Mouse (Mus musculus): ENCODE results near the gene Cdkn1c.

The Cdkn1c gene

DNA sequence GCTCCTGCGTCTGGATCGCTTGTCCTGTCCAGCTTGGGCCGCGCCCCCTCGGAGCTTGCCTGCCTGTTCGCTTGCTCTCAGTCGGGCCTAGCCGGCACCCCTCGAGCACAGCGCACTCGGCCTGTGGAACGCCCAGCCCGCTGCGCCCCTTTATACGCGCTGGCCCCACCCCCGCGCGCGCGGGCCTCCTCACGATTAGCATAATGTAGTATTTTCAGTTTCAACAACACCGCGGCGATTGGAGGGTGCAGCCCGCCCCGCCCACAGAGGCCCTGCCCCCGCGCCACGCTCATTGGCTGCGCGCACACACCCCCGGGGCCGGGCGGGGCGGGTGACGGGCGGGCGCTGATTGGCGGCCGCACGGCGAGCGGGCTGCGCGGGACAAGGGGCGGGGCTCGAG is at the start of gene Cdkn1c:
Cdkn1c (minus strand) TSS at position 177 of the 400 bp plus-strand sequence.
- DNase-seq (ENCODE audit: extremely low spot score, low spot score): peak; percentile 91

DNA sequence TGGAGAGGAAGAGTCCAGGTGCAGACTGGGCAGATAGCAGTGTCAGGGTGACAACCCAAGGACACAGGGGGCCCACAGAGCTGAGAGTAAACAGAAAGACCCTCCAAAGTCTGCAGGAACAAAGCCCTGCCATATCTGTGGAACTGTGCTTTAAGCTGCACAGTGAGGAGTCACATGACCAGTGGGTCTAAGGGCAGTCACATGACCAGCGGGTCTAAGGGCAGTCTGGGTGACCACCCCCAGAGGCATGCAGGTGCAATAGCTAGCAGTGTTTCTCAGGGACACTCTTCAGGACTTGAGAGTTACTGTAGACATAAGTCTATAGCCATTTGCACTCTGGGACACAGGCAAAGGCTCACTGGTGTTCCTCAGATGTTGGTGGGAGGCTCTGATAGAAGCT is 48.7 kb upstream of the Cdkn1c start:
- DNase-seq (ENCODE audit: extremely low spot score, low spot score): no peak

DNA sequence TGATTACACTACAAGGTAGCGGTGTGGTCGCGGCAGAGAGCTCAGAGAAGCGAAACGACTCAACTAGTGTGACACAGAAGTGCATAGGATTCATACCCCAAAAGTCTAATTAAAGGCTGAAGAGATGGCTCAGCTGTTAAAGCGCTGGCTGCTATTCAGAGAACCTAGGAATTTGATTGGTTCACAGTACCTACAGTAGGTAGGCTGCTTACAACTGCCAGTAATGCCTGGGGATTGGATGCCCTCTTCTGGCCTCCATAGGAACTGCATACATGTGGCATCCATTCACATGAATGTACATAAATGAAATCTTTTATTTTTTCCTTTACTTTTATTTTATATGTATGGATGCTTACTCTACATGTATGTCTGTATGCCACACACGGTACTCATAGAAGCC is 45.8 kb upstream of the Cdkn1c start:
- peak; percentile 44 for DNase-seq (ENCODE audit: extremely low spot score, low spot score)

DNA sequence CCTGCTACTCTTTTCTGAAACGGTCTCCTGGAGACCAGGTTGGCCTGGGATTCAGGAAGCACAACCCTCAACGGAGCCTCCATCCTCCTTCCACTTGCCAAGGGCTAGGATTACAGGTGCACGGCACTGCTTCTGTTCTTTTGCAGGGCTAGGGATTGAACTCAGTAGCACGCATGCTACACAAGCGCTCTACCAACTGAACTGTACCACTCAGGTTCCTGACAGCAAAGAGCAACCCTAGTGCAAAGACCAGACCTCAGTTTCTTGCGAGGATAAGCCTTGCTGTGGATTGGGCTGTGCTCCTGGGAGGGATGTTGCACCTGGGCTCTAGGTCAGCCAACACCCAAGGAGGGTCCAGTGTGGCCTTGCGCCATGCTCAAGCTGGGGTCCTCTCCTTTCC is 45.4 kb upstream of the Cdkn1c start:
- no peak for DNase-seq (ENCODE audit: extremely low spot score, low spot score)

DNA sequence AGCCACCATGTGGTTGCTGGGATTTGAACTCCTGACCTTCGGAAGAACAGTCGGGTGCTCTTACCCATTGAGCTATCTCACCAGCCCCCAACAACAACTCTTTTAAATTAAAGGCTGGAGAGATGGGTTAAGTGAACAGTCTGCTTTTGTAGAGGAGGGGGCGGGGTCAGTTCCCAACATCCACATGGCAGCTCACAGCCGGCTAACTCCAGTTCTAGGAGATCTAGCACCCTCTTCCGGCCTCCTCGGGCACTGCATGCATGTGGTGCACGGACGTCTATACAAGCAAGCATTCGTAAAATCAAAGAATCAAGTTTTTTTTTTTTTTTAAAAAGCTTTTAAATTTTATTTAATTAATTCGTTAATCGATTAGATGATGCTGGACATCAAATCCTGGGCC is 45.0 kb upstream of the Cdkn1c start:
- peak; percentile 73 for DNase-seq (ENCODE audit: extremely low spot score, low spot score)

DNA sequence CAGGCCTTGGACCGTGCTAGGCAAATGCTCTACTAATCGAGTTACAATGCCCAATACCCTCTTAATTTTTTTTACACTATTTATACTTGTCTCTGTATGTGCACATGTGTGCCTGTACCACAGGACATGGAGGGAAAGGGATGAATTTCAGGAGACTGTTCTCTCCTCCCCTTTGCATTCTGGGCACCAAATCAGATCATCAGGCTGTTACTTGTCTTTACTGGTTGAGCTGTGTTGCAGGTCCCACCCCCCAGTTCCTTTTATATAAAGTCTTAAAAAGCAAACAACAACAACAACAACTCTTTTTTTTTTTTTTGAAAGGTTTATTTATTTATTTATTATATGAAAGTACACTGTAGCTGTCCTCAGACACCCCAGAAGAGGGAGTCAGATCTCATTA is 44.6 kb upstream of the Cdkn1c start:
- DNase-seq (ENCODE audit: extremely low spot score, low spot score): no peak

DNA sequence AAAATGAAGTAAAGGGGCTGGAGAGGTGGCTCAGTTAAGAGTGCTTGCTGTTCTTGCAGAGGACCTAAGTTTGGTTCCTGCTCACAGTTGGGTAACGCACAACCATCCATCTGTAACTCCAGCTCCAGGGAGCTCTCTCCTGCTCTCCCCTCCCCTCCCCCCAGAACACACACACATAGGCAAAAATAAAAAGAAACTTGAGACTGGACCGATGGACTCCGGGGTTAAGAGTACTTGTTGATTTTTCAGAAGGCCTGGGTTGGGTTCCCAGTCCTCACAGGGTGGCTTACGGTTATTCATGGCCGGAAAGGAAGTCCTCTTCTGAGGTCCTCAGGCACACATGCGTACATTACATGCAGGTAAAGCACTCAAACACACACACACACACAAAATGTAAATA is 43.1 kb upstream of the Cdkn1c start:
- DNase-seq (ENCODE audit: extremely low spot score, low spot score): no peak

DNA sequence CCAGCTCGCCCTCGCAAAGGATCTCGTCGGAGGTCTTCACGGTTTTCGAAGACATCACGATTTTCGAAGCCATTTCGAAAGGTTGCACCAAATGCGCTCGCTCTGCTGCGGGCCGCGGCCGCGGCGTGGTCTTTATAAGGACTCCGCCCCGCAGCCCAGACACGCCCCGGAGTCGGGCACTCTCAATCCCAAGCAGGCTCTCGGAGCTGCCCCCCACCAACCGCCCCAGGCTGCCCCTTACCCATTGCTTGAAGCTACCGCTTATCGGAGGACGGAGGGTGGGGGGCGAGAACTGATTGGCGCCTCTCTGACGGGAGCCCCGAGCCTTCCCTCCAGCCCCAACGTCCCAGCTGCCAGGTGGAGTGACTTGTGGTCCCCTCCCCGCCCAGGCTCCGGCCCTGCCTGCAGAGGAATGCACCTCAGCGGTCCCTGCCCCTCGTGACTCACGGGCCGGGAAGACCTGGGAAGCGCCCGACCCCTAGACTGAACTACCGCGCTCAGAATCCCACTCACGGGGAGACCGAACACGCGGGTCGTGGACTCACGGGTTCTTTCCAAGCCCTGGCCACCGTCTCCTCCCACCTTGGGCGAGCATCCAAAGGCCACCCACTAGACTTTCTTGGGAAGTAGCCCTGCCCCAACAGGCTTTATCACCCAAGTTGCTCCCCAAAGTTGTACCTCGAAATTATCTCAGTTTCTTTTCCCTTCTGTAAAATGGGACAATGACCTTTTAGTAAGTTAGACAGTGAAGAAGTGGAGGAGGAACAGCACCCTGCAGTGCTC is 41.8 kb upstream of the Cdkn1c start, which contains the start of gene Phlda2:
Phlda2 (minus strand) TSS at position 733 of the 783 bp plus-strand sequence.
- DNase-seq (ENCODE audit: extremely low spot score, low spot score): no peak

DNA sequence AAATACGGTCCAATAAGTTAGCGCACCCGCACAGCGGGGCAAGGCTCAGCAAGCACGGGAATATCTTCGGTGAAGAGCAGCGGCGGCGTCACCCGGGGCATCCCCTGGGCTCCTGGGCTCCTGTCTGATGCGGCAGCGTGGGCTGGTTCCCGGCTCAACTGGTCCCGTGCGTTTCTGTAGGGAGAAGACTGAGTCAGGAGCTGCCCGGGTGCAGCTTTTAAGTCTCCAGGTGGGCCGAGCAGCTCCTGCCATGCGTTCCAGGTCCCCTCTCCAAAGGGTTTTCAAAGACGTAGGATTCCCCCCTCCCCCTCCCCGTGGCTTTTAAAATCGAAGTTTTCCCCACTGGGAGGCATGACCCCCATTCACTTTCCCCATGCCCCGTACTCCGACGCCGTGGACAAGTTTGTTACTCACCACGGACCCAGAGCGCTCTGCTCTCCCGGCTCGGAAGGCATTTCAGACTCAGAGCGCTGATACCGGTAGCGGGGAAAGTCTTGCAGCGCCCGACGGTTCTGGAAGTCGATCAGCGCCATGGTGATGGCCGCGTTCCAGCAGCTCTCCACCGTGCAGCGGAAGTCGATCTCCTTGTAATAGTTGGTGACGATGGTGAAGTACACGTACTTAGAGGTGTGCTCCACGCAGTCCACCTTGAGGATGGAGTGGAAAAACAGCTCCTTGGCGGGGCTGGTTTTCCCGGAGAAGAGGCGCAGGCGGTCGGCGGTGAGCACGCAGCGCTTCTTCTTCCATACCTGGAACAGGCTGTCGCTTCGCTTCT is 41.0 kb upstream of the Cdkn1c start:
- DNase-seq (ENCODE audit: extremely low spot score, low spot score): peak; percentile 62

DNA sequence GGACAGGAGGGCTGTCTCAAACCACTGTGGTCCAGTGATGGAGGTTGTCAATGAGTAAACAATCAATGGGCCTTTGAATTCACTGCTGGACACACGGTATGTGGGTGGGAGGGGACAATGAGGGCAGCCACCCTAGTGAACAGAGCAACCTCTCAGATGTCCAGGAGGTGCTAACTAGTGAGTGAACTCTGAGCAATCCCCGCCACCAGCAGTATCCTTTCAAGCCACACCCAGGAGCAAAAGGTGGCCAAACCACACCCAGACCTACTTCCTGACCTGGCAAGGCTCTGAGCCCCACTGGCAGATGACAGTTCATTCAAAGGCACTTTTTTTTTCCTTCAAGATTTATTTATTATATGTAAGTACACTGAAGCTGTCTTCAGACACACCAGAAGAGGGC is 40.1 kb upstream of the Cdkn1c start:
- no peak for DNase-seq (ENCODE audit: extremely low spot score, low spot score)

DNA sequence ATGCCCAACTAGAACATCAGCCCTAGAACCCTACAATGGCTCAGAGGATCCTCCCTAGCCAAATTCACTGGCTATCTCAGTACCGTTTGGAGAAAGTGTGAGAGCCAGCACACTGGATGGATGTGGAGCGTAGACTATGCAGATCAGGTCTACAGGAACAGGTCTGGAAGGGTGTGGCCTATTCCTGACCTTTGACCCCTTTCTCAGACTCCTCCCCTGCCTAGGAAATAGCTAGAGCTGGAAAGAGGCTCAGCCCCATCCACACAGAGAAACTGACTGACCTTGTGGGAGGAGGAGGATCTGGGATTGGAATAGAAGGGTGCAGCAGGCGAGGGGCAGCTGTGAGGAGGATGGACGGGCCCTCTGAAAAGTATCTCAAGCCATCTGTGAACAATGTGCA is 37.7 kb upstream of the Cdkn1c start:
- no peak for DNase-seq (ENCODE audit: extremely low spot score, low spot score)

DNA sequence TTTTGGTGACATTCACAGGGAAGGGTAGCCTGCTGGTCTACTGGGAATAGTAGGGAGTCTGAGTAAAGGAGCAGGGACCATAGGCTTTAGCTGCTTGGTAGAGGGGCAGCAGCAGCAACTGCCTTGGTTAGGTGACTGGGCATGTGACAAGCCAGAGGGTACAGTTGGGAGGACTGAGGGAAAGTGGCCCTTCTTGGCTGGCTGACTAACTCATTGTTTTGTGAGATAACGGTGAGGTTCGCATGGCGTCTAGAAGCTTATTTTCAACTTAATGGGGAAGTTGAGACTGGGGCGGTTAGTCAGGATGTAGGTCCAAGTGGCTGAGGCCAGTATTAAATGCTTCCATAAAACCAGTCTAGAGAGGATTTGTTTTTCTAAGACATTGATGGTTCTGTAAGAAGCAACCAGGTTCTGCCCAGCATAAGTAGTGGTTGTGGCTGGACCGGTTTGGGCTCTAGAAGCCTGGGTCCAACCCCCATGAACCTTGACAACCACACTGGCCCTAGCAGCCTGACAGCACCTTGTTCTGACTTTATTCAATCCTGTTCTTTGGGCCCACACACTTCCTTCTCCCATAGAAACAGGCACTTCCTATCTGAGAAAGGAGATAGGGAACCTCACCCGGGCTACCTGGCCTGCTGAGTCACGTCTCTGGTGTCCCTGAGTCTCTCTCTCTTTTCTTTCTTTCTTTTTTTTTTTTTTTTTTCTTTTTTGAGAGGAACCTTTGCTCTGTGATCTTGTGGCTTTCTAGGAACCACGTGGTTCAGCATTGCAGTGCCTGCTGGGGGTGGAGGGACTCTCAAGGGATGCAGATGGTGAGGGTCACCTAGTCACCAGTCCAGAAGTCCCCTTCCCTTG is 34.5 kb upstream of the Cdkn1c start:
- DNase-seq (ENCODE audit: extremely low spot score, low spot score): no peak

DNA sequence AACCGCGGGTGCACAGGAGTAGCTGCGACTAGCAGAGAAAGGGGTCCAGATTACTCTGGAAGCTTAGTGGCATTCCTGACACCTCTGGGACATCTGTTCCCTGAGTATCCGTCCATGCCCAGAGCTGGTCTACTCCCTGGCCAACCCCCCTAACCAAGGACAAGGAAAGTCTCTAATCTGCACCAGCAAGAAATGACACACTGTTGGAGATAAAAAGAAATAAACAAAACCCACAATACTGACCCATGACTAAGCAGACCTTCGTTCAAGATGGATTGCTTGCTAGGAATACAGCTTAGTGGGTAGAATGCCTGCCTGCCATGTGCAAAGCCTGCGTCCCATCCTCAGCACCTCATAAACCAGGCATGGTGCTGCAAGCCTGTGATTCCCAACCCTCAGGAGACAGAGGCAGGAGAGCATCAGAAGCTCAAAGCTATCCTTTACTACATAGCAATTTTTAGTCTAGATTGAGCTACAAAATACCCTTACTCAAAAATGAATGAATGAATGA is 32.8 kb upstream of the Cdkn1c start:
- DNase-seq (ENCODE audit: extremely low spot score, low spot score): no peak

DNA sequence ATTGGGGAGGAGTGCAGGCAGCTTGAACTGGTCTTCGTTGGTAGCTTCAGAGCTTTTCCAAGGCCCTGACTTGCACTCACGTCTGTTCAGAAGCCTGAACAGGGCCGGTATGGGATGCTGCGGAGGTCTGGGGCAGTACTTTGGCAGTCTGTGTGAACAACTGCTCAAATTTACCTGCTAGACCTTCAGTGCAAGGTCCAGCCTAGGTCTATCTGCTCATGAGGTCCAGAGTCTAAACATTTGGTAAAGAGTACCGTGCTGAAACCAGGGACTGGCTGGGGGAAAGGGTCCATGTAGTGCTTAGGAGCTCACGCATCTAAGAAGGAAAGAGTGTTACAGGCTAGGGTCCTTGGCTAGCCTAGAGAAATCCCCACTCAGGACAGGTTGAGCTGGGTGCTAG is 28.9 kb upstream of the Cdkn1c start:
- no peak for DNase-seq (ENCODE audit: extremely low spot score, low spot score)

DNA sequence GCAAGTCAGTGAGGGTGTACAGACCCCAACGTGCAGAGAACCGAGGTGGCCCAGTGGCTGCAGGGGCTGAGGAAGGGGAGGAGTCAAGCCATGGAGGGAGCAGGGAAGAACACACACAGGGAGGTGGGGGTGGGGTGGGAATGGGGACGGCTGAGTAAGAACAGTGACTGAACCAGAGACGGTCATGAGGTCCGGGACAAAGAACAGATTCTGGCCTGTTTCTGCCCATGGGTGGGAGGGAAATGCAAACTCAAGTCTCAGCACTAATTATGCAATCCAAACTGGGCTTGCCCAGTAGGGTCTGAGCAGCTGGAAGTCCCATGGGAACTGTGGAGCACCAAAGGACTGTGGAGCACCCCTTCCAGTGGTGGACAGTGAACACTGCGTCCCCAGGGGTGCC is 21.7 kb upstream of the Cdkn1c start:
- no peak for DNase-seq (ENCODE audit: extremely low spot score, low spot score)

DNA sequence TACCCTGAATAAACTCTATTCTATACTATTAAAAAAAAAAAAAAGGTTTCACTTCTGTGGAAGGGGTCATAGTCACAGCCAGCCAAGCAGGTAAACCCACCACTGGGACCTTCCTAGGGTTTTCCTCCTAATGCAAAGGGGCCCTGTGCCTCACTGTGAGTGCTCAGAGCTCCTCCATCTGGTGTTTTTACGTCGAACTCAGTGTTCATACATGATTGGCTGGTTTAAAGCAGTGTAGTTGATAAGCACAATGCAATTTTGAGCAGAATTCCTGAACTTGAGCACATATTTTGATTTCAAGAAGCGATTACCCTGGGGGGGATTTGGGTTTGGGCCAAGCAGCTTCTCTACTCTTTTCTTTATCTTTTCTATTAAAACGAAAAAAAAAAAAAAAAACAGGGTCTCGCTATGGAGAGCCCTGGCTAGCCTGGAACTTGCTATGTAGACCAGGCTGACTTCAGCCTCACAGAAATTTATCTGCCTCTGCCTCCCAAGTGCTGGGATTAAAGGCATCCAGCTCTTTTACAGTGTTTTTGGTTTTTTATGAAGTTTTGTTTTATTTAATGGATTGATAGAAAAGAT is 21.0 kb upstream of the Cdkn1c start:
- DNase-seq (ENCODE audit: extremely low spot score, low spot score): no peak

DNA sequence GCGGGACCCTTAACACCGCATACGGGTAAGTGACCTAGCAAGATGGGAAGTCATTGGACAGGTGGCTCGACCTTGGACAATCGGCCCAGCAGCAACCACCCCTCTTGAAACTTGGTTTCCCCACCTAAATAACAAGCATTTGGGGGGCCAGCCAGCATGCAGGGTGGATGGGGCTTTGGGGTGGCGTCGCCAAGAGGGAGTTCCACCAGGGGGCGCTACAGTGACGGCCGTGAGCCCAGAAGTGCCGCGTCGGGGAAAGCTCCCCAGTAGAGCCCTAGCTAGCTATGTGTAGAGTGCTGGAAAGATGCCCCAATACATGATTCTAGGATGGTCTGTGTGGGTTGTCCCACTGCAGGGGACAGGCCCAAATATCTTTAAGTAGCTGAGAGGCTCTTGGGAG is 19.6 kb upstream of the Cdkn1c start:
- peak; percentile 53 for DNase-seq (ENCODE audit: extremely low spot score, low spot score)

DNA sequence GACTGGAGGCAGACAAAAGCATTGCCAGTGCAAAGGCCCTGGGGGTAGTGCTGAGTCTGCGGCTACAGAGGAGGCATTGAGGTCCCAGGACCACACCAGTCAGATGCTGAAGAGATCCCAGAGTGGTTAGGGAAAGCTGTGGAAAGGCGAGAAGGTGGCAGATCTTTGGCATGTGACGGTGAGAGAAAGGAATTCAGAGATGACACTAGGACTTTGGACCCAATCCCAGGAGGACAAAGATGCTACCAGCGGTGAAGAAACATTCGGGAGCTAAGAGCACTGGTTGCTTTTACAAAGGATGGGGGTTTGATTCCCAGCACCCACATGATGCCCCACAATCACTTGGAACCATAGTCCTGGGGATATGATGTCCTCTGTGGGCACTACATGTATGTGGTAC is 16.9 kb upstream of the Cdkn1c start:
- DNase-seq (ENCODE audit: extremely low spot score, low spot score): no peak

DNA sequence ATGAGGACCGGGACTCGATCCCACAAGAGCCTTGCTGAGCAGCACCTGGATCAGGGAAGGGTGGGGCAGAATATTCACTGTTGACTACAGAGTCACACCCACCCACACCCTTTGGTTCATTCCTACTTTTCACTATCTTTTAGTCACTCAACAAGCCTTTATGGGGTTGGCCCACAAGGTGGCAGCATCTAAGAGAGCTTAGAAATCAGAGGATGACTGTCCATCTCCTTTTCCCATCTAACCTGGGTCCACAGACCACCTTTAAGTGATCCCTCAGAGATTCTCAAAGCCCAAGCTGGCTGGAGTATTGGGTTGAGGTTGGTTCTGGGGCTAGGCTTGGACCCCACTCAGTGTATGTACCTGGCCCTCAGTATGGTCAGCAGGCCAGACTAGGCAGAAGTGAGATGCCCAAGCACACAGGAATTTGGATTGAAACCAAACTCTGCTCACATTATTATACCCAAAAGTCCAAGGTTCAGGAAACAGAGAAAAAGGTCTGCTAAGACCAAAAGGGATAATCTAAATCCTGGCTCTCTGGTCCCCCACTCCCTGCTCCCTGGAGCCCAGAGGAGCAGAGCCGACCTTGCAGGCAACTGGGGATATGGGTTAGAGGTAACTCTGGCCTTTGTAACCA is 16.0 kb upstream of the Cdkn1c start:
- DNase-seq (ENCODE audit: extremely low spot score, low spot score): no peak

DNA sequence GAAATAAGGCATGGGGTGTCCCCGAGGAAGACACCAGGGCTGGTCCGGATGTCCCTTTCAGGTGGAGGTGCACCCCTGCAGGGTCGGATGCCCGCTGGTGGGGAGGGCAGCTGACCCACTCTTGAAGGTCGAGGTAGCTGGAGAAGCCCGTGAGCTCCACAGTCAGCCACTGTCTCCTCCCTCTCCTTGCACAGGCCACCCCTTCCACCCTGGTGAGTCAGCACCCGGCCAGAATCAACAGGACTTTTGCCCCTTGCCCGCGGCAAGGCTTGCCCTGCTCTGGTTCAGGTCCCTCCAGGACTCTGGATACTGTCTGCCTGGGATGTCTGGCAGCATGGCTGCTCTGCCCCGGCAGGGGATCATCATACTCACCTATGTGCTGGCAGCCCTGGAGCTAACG is 15.0 kb upstream of the Cdkn1c start:
- no peak for DNase-seq (ENCODE audit: extremely low spot score, low spot score)

DNA sequence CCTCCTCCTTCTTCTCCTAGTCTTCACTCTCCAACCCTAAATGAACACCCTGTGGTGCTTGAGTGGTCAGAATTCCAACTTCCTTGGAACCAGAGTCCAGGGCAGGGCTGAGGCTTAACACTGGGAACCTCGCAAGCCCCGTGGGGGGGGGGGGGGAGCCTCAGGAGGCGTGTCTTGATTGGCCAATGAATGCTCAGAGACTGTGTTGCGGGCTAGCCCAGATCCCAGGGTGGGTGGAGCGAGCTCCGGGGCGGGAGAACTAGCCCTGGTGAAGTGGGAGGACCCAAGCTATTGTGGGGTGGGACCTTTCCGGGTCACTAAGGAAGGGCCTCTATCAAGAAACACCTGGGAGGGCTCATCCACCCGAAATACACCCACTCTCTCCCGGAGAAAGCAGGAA is 14.0 kb upstream of the Cdkn1c start:
- DNase-seq (ENCODE audit: extremely low spot score, low spot score): no peak
